Mouse (Mus musculus): ENCODE results near the gene Tmem198. TPM values are rescaled to one million over a fixed set of nuclear protein-coding genes. Genes with fewer than 3 reads are reported as not detected.

The Tmem198 gene
- polyA plus RNA-seq, 1 experiment from 2014 or later: 1.3 TPM

- no peaks in the 10 kb centered on the region for H3K27me3 ChIP-seq
- H3K4me1 ChIP-seq: peaks cover 31% of the 10 kb centered on the region
- ATAC-seq (ENCODE audit: insufficient number of reproducible peaks, low FRiP score, low TSS enrichment, low read depth): no peak
- H3K9ac ChIP-seq: no peak overlapping the region
- no peak overlapping the region for H3K4me2 ChIP-seq (replicated peaks)
- no peaks in the 10 kb centered on the region for H3K36me3 ChIP-seq
- H3K9me3 ChIP-seq (replicated peaks): no peaks in the 10 kb centered on the region
- 58% methylated on average over 20 of the region's 20 CpGs for WGBS
- no peak overlapping the region for H3K4me3 ChIP-seq (replicated peaks)
- H3K27ac ChIP-seq (replicated peaks): no peak overlapping the region
These were observed 30.3 kb downstream of the Tmem198 start for GRCm38 (mm10) chr1:75509586-75509985.

DNA sequence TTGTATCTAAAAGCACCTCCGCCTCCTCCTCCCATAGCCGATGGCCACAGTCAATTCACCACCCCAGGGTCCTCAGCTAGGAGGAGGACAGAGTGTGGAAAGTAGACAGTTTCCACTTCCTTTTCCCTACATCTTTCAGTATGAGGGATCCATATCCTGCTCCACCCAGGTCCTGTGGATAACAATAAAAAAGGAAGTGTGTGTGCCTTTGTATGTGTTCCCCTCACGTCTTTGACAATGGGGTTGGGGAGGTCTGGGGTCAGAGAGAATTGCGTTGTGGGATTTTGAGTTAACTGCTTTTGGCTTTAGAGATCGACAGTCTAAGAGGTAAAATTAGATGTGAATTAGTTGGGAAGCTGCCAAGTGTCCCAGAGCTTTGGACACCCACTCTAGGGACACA lies 30.8 kb downstream of the Tmem198 start:
- H3K27ac ChIP-seq (replicated peaks): no peak overlapping the region
- 76% methylated on average over 5 of the region's 5 CpGs for WGBS
- no peak for ATAC-seq (ENCODE audit: insufficient number of reproducible peaks, low FRiP score, low TSS enrichment, low read depth)
- H3K4me3 ChIP-seq (replicated peaks): no peak overlapping the region
- no peaks in the 10 kb centered on the region for H3K9me3 ChIP-seq (replicated peaks)
- no peaks in the 10 kb centered on the region for H3K27me3 ChIP-seq
- H3K36me3 ChIP-seq: no peaks in the 10 kb centered on the region
- peaks cover 26% of the 10 kb centered on the region for H3K4me1 ChIP-seq
- no peak overlapping the region for H3K4me2 ChIP-seq (replicated peaks)
- H3K9ac ChIP-seq: no peak overlapping the region

GRCm38 (mm10) chr1:75511437-75512210 lies 32.3 kb downstream of the Tmem198 start:
- Histone ChIP-seq H3K27me3 (no peaks in the 10 kb centered on the region), H3K9ac (no peak overlapping the region), H3K9me3 (replicated peaks) (no peaks in the 10 kb centered on the region), H3K4me3 (replicated peaks) (no peak overlapping the region), H3K36me3 (no peaks in the 10 kb centered on the region), H3K27ac (replicated peaks) (no peak overlapping the region), H3K4me2 (replicated peaks) (no peak overlapping the region), H3K4me1 (peaks cover 21% of the 10 kb centered on the region)
- 62% methylated on average over 4 of the region's 4 CpGs for WGBS
- ATAC-seq (ENCODE audit: insufficient number of reproducible peaks, low FRiP score, low TSS enrichment, low read depth): no peak

- 87% methylated on average over 3 of the region's 3 CpGs for WGBS
- no peaks in the 10 kb centered on the region for H3K27me3 ChIP-seq
- no peaks in the 10 kb centered on the region for H3K9me3 ChIP-seq (replicated peaks)
- peaks cover 17% of the 10 kb centered on the region; the same call in 1 of the 2 replicates for H3K4me1 ChIP-seq
- H3K36me3 ChIP-seq: no peaks in the 10 kb centered on the region
- no peak overlapping the region for H3K4me3 ChIP-seq (replicated peaks)
- H3K9ac ChIP-seq: no peak overlapping the region
- no peak overlapping the region for H3K4me2 ChIP-seq (replicated peaks)
- ATAC-seq (ENCODE audit: insufficient number of reproducible peaks, low FRiP score, low TSS enrichment, low read depth): no peak
- H3K27ac ChIP-seq (replicated peaks): no peak overlapping the region
These were observed 33.2 kb downstream of the Tmem198 start for GRCm38 (mm10) chr1:75512550-75512949.

GRCm38 (mm10) chr1:75516703-75517380 lies 37.5 kb downstream of the Tmem198 start:
- Histone ChIP-seq H3K4me3 (replicated peaks) (no peak overlapping the region), H3K4me2 (replicated peaks) (no peak overlapping the region), H3K9me3 (replicated peaks) (no peaks in the 10 kb centered on the region), H3K36me3 (no peaks in the 10 kb centered on the region), H3K4me1 (peaks cover 22% of the 10 kb centered on the region), H3K9ac (no peak overlapping the region), H3K27ac (replicated peaks) (no peak overlapping the region; the same call in 1 of the 2 replicates), H3K27me3 (no peaks in the 10 kb centered on the region)
- WGBS: 56% methylated on average over 15 of the region's 15 CpGs
- no peak for ATAC-seq (ENCODE audit: insufficient number of reproducible peaks, low FRiP score, low TSS enrichment, low read depth)

- peaks cover 27% of the 10 kb centered on the region for H3K4me1 ChIP-seq
- 57% methylated on average over 4 of the region's 4 CpGs for WGBS
- peak overlapping the region; percentile 63 for H3K27ac ChIP-seq (replicated peaks)
- H3K4me2 ChIP-seq (replicated peaks): no peak overlapping the region
- no peaks in the 10 kb centered on the region for H3K36me3 ChIP-seq
- H3K9me3 ChIP-seq (replicated peaks): no peaks in the 10 kb centered on the region
- ATAC-seq (ENCODE audit: insufficient number of reproducible peaks, low FRiP score, low TSS enrichment, low read depth): no peak
- H3K4me3 ChIP-seq (replicated peaks): no peak overlapping the region
- no peak overlapping the region for H3K9ac ChIP-seq
- no peaks in the 10 kb centered on the region for H3K27me3 ChIP-seq
These were observed 38.7 kb downstream of the Tmem198 start for GRCm38 (mm10) chr1:75517984-75518383.

- Histone ChIP-seq H3K9ac (no peak overlapping the region), H3K27ac (replicated peaks) (peak overlapping the region; percentile 63), H3K4me3 (replicated peaks) (no peak overlapping the region), H3K27me3 (no peaks in the 10 kb centered on the region), H3K4me2 (replicated peaks) (no peak overlapping the region), H3K36me3 (no peaks in the 10 kb centered on the region), H3K9me3 (replicated peaks) (no peaks in the 10 kb centered on the region), H3K4me1 (peaks cover 27% of the 10 kb centered on the region)
- 94% methylated on average over 4 of the region's 4 CpGs for WGBS
- ATAC-seq (ENCODE audit: insufficient number of reproducible peaks, low FRiP score, low TSS enrichment, low read depth): no peak
These were observed 39.1 kb downstream of the Tmem198 start for GRCm38 (mm10) chr1:75518427-75518826.

DNA sequence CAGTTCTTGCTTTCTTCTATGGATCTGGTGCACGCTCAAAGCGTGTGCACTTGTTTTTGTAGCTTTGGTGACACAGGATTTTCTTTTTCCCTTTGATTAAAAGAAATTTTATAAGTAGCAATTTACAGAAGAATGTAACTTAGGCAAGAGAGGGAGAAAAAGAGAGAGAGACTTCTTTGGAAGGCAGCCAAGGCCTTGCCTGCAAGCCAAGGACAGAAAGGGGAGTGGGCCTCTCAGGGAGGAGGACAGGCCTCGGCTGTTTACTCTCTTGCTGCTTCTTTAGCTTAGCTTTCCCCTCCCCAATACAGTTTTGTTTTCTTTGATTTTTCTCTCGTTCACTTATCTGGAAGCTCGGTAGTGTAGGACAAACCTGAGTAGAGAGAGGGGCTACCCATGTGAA lies 40.2 kb downstream of the Tmem198 start:
- Histone ChIP-seq H3K36me3 (no peaks in the 10 kb centered on the region), H3K4me2 (replicated peaks) (no peak overlapping the region), H3K4me1 (peaks cover 27% of the 10 kb centered on the region), H3K9ac (no peak overlapping the region), H3K9me3 (replicated peaks) (no peaks in the 10 kb centered on the region), H3K4me3 (replicated peaks) (no peak overlapping the region), H3K27ac (replicated peaks) (peak overlapping the region; percentile 99), H3K27me3 (no peaks in the 10 kb centered on the region)
- no peak for ATAC-seq (ENCODE audit: insufficient number of reproducible peaks, low FRiP score, low TSS enrichment, low read depth)
- 25% methylated on average over 5 of the region's 5 CpGs for WGBS

DNA sequence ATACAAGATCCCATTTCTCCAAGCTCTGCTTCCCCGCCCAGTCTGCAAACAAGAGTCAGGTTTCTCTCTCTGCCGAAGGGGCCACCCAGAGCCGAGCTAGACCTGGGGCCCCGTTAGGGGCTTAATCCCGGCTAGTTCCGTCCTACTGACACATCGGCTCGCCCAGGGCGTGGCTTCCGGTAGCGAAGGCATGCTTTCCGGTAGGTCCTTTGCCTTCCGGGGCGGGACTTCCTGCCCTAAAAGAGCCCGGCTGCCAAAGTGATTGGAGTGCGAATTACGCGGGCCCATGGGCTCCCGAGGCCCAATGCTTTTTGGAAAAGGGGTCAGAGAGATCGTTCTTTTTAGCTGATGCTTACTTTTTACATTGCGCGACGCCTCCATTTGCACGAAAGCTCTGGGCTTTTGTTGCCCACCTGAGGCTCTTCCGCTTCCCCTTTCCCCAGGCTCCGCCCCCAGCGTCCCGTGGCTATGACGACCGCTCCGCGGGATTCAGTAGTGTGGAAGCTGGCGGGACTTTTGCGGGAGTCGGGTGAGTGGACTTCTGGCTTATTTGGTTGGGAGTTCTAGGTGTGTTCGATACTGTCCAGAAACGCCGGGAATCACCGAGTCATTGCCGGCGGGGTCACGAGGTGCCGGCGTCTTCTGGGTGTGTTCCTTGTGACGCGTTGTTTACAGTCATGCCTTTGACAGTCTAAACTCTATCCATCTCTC lies 42.1 kb downstream of the Tmem198 start, which contains the start of gene Stk11ip:
Stk11ip (plus strand) TSS at position 209 of the 711 bp plus-strand sequence.
- peak; percentile 94 for ATAC-seq (ENCODE audit: insufficient number of reproducible peaks, low FRiP score, low TSS enrichment, low read depth)
- Histone ChIP-seq H3K4me3 (replicated peaks) (peak within 1 kb of the TSS; percentile 81), H3K4me2 (replicated peaks) (peak within 1 kb of the TSS; percentile 59), H3K27me3 (no peaks in the 10 kb centered on the region), H3K27ac (replicated peaks) (peak within 1 kb of the TSS; percentile 99), H3K36me3 (peaks cover 6% of the 10 kb centered on the region), H3K9me3 (replicated peaks) (no peaks in the 10 kb centered on the region), H3K4me1 (peaks cover 27% of the 10 kb centered on the region), H3K9ac (peak within 1 kb of the TSS; percentile 21)
- under 1% methylated on average over 46 of the region's 46 CpGs for WGBS

DNA sequence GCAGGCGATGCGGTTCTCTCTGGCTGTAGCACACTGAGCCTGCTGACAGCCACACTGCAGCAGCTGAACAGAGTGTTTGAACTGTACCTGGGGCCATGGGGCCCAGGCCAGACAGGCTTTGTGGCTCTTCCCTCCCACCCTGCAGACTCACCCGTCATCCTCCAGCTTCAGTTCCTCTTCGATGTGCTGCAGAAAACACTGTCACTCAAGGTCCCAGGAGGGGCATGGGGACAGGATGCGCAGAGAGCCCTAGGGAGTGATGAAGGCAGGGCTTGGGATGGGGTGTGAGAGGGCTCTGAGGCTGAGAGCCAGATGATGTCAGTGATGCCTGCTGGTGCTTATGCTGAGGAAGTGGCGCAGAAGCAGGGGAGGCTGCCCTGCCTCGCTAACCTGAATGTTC lies 45.3 kb downstream of the Tmem198 start:
- H3K4me1 ChIP-seq: peaks cover 14% of the 10 kb centered on the region
- no peaks in the 10 kb centered on the region for H3K9me3 ChIP-seq (replicated peaks)
- H3K27me3 ChIP-seq: no peaks in the 10 kb centered on the region
- peaks cover 36% of the 10 kb centered on the region for H3K36me3 ChIP-seq
- no peak overlapping the region for H3K9ac ChIP-seq
- H3K27ac ChIP-seq (replicated peaks): no peak overlapping the region
- no peak overlapping the region for H3K4me3 ChIP-seq (replicated peaks)
- H3K4me2 ChIP-seq (replicated peaks): no peak overlapping the region
- ATAC-seq (ENCODE audit: insufficient number of reproducible peaks, low FRiP score, low TSS enrichment, low read depth): no peak
- WGBS: 86% methylated on average over 7 of the region's 7 CpGs

- H3K4me3 ChIP-seq (replicated peaks): no peak overlapping the region
- no peak overlapping the region for H3K9ac ChIP-seq
- H3K9me3 ChIP-seq (replicated peaks): no peaks in the 10 kb centered on the region
- no peak for ATAC-seq (ENCODE audit: insufficient number of reproducible peaks, low FRiP score, low TSS enrichment, low read depth)
- peaks cover 84% of the 10 kb centered on the region for H3K36me3 ChIP-seq
- no peak overlapping the region for H3K4me2 ChIP-seq (replicated peaks)
- H3K4me1 ChIP-seq: 0 out of 2 replicates have a peak, but pooled peaks cover 3% of the 10 kb centered on the region
- H3K27ac ChIP-seq (replicated peaks): no peak overlapping the region
- 74% methylated on average over 4 of the region's 4 CpGs for WGBS
- no peaks in the 10 kb centered on the region for H3K27me3 ChIP-seq
These were observed 51.2 kb downstream of the Tmem198 start for GRCm38 (mm10) chr1:75530546-75530945.
